Mouse (Mus musculus) MEL (cell line): ENCODE measurements around the gene Stmn1. TPM values are rescaled to one million over a fixed set of nuclear protein-coding genes. Genes with fewer than 3 reads are reported as not detected.

Experiments used
- DNase-seq: peaks from one replicate; pipeline ENCODE4 v3.0.0; 2011; ENCODE audit warnings: low read depth, low spot score
- H3K27ac ChIP-seq: 2 replicates; pipeline ENCODE4 v1.5.1; 2012; ENCODE audit warnings: low read depth, mild to moderate bottlenecking, control low read depth, low read length, moderate library complexity; ENCODE audit not compliant: control insufficient read depth
- H3K27me3 ChIP-seq, 2 experiments: fragments of 150-350 bp in 1 of 2; sonication (generic) in 1 of 2; 2 replicates each; pipeline ENCODE4 v1.6.1; 2012; ENCODE audit warnings: low read length in 2 of 2, mild to moderate bottlenecking in 2 of 2, improper control_type of control experiment in 1 of 2, moderate library complexity in 1 of 2; ENCODE audit not compliant: insufficient read depth in 2 of 2, control insufficient read depth in 1 of 2
- H3K36me3 ChIP-seq, 2 experiments: 2 replicates each; pipeline ENCODE4 v1.6.1; 2012 to 2014; ENCODE audit warnings: low read length in 2 of 2, improper control_type of control experiment in 1 of 2, inconsistent platforms in 1 of 2, mild to moderate bottlenecking in 1 of 2; ENCODE audit not compliant: insufficient read depth in 2 of 2, control insufficient read depth in 1 of 2
- H3K4me1 ChIP-seq, 2 experiments: fragments of 150-350 bp in 1 of 2; sonication (generic) in 1 of 2; 2 replicates each; pipeline ENCODE4 v1.6.1; 2012; ENCODE audit warnings: low read length in 2 of 2, improper control_type of control experiment in 1 of 2, mild to moderate bottlenecking in 1 of 2; ENCODE audit not compliant: insufficient read depth in 2 of 2, control insufficient read depth in 1 of 2
- H3K4me3 ChIP-seq, 2 experiments: fragments of 150-350 bp in 1 of 2; sonication (generic) in 1 of 2; 2 replicates each; pipeline ENCODE4 v1.5.1; 2012; ENCODE audit warnings: low read depth in 2 of 2, low read length in 2 of 2, mild to moderate bottlenecking in 2 of 2, moderate library complexity in 2 of 2, control low read depth in 1 of 2, improper control_type of control experiment in 1 of 2; ENCODE audit not compliant: control insufficient read depth in 1 of 2, insufficient read depth in 1 of 2
- H3K79me2 ChIP-seq: 2 replicates; pipeline ENCODE4 v1.6.1; 2012; ENCODE audit warnings: mild to moderate bottlenecking, low read length, moderate library complexity; ENCODE audit not compliant: control insufficient read depth, poor library complexity, insufficient read depth
- H3K9ac ChIP-seq: 2 replicates; pipeline ENCODE4 v1.6.1; 2012; ENCODE audit warnings: low read depth, mild to moderate bottlenecking, control low read depth, low read length, moderate library complexity; ENCODE audit not compliant: control insufficient read depth, poor library complexity, severe bottlenecking
- H3K9me3 ChIP-seq: fragments of 150-350 bp; sonication (generic); replicated peaks from 2 replicates; pipeline ENCODE4 v1.6.1; 2012; ENCODE audit warnings: mild to moderate bottlenecking, low read length, improper control_type of control experiment, moderate library complexity; ENCODE audit not compliant: insufficient read depth
- BHLHE40 ChIP-seq: IDR thresholded peaks from 2 replicates; pipeline ENCODE4 v1.6.1; 2012; ENCODE audit warnings: low read depth, mild to moderate bottlenecking, inconsistent platforms, low read length, improper control_type of control experiment, borderline replicate concordance
- CHD2 ChIP-seq: IDR thresholded peaks from 2 replicates; pipeline ENCODE4 v1.6.1; 2011; ENCODE audit warnings: low read length, improper control_type of control experiment
- E2F4 ChIP-seq: IDR thresholded peaks from 2 replicates; pipeline ENCODE4 v1.6.1; 2011; ENCODE audit warnings: low read depth, low read length, improper control_type of control experiment, borderline replicate concordance
- ETS1 ChIP-seq: IDR thresholded peaks from 2 replicates; pipeline ENCODE4 v1.6.1; 2012; ENCODE audit warnings: low read depth, mild to moderate bottlenecking, inconsistent platforms, low read length, improper control_type of control experiment, moderate library complexity
- HCFC1 ChIP-seq: IDR thresholded peaks from 2 replicates; pipeline ENCODE4 v1.6.1; 2012; ENCODE audit warnings: low read depth, mild to moderate bottlenecking, inconsistent platforms, low read length, improper control_type of control experiment, moderate library complexity
- JUND ChIP-seq: IDR thresholded peaks from 2 replicates; pipeline ENCODE4 v1.6.1; 2011; ENCODE audit warnings: low read depth, mild to moderate bottlenecking, improper control_type of control experiment, low read length
- MAFK ChIP-seq: IDR thresholded peaks from 2 replicates; pipeline ENCODE4 v1.6.1; 2011; ENCODE audit warnings: low read depth, mild to moderate bottlenecking, low read length, improper control_type of control experiment, borderline replicate concordance
- MAX ChIP-seq: IDR thresholded peaks from 2 replicates; pipeline ENCODE4 v1.6.1; 2011; ENCODE audit warnings: low read length, improper control_type of control experiment
- MXI1 ChIP-seq: IDR thresholded peaks from 2 replicates; pipeline ENCODE4 v1.6.1; 2011; ENCODE audit warnings: mild to moderate bottlenecking, low read depth, low read length, improper control_type of control experiment
- NELFE ChIP-seq: IDR thresholded peaks from 2 replicates; pipeline ENCODE4 v1.6.1; 2011; ENCODE audit warnings: low read depth, low read length, improper control_type of control experiment
- NRF1 ChIP-seq: IDR thresholded peaks from 2 replicates; pipeline ENCODE4 v1.6.1; 2014; ENCODE audit warnings: low read depth, mild to moderate bottlenecking, inconsistent platforms, low read length, improper control_type of control experiment, moderate library complexity; ENCODE audit not compliant: poor library complexity, insufficient read depth, severe bottlenecking
- POLR2A ChIP-seq, 2 experiments: IDR thresholded peaks; 2 replicates each; pipeline ENCODE4 v1.6.1; 2011 to 2012; ENCODE audit warnings: low read length in 2 of 2, mild to moderate bottlenecking in 2 of 2, control low read depth in 1 of 2, improper control_type of control experiment in 1 of 2, low read depth in 1 of 2, moderate library complexity in 1 of 2; ENCODE audit not compliant: control insufficient read depth in 1 of 2, insufficient read depth in 1 of 2, poor library complexity in 1 of 2
- POLR2AphosphoS2 ChIP-seq: IDR thresholded peaks from 2 replicates; pipeline ENCODE4 v1.6.1; 2011; ENCODE audit warnings: low read length, improper control_type of control experiment
- POLR2AphosphoS5 ChIP-seq: IDR thresholded peaks from 2 replicates; pipeline ENCODE4 v1.6.1; 2012; ENCODE audit warnings: low read depth, borderline replicate concordance, mild to moderate bottlenecking, inconsistent platforms, low read length, moderate library complexity, mixed read lengths
- SIN3A ChIP-seq: IDR thresholded peaks from 2 replicates; pipeline ENCODE4 v1.6.1; 2012; ENCODE audit warnings: low read length, improper control_type of control experiment, inconsistent platforms
- TBP ChIP-seq: IDR thresholded peaks from 2 replicates; pipeline ENCODE4 v1.8.0; 2011; ENCODE audit warnings: low read depth, low read length, improper control_type of control experiment
- UBTF ChIP-seq: IDR thresholded peaks from 2 replicates; pipeline ENCODE4 v1.6.1; 2012; ENCODE audit warnings: low read depth, mild to moderate bottlenecking, inconsistent platforms, low read length, improper control_type of control experiment, moderate library complexity, borderline replicate concordance; ENCODE audit not compliant: insufficient read depth
- USF1 ChIP-seq: IDR thresholded peaks from 2 replicates; pipeline ENCODE4 v1.6.1; 2014; ENCODE audit warnings: low read depth, mild to moderate bottlenecking, inconsistent platforms, low read length, improper control_type of control experiment, moderate library complexity
- USF2 ChIP-seq, 2 experiments: IDR thresholded peaks; 2 replicates each; pipeline ENCODE4 v1.6.1; 2011 to 2012; ENCODE audit warnings: improper control_type of control experiment in 2 of 2, low read length in 2 of 2, borderline replicate concordance in 1 of 2, inconsistent platforms in 1 of 2, low read depth in 1 of 2, mild to moderate bottlenecking in 1 of 2; ENCODE audit not compliant: insufficient read depth in 1 of 2
- ZC3H11A ChIP-seq: IDR thresholded peaks from 2 replicates; pipeline ENCODE4 v1.6.1; 2012; ENCODE audit warnings: low read depth, mild to moderate bottlenecking, inconsistent platforms, low read length, improper control_type of control experiment
- ZMIZ1 ChIP-seq: IDR thresholded peaks from 2 replicates; pipeline ENCODE4 v1.6.1; 2012; ENCODE audit warnings: low read depth, mild to moderate bottlenecking, inconsistent platforms, low read length, improper control_type of control experiment, moderate library complexity
- polyA plus RNA-seq, 2 experiments: library from polyadenylated mRNA; stranded (reverse) in 1 of 2; unstranded in 1 of 2; fragments of >175 nt in 1 of 2; fragments of >200 nt in 1 of 2; gene quantifications; 2 replicates each; pipeline versions ENCODE4 v1.2.1 to v1.2.4; 2012; ENCODE audit warnings: low replicate concordance in 2 of 2, low read depth in 1 of 2; ENCODE audit not compliant: insufficient read length in 2 of 2, insufficient read depth in 1 of 2, missing spikeins in 1 of 2
- total RNA-seq: library from RNA; depleted of rRNA; stranded (reverse); fragments of 300-350 nt; gene quantifications from 2 replicates; pipeline ENCODE4 v1.2.3, GENCODE M21; 2012; rRNA removed

Stmn1 gene
- total RNA-seq (200 and 214 TPM in 2 replicates), polyA plus RNA-seq (100 to 1,000 TPM in 1 of 2 experiments, not detected in 1; 350 TPM)

DNA sequence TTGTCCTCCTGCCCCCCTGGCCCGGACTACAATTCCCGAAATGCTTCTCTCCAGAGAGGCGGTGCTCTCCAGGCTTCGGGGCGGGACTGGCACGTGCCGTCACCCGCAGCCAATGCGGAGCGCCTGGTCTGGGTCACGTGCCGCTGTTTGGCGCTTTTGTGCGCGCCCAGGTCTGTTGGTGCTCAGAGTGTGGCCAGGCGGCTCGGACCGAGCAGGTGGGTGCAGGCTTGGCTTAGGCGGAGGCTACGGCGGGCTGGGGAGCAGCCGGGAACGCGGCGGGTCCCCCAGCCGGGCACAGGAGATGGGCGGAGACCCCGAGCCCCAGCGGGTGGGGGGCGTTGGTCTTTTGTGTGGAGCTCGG lies at the start of gene Stmn1:
TSS of gene Stmn1 (plus strand) at position 106 of the 361 bp plus-strand sequence.
- peak; percentile 69 for TF ChIP-seq SIN3A
- TF ChIP-seq POLR2AphosphoS2: peak; percentile 92
- no peak for TF ChIP-seq JUND
- peak; percentile 99 for TF ChIP-seq MAX
- TF ChIP-seq POLR2AphosphoS5: peak; percentile 69; the same call in 1 of the 2 replicates
- TF ChIP-seq ZC3H11A: no peak
- peak; percentile 80; the same call in 1 of the 2 replicates for TF ChIP-seq ZMIZ1
- peak; percentile 95 to 98 for TF ChIP-seq USF2 (IDR thresholded peaks at IDR 0.05; ENCODE audit: borderline replicate concordance in 1 of 2, insufficient read depth in 1 of 2, low read depth in 1 of 2, low read length in 2 of 2)
- TF ChIP-seq CHD2: no peak
- peak; percentile 46 for TF ChIP-seq MXI1
- TF ChIP-seq E2F4: peak; percentile 3; the same call in 1 of the 2 replicates
- peak; percentile 85 for TF ChIP-seq TBP
- no peak for TF ChIP-seq MAFK
- peak; percentile 98 for TF ChIP-seq USF1
- 0 out of 2 replicates have a peak, but pooled peaks have one; percentile 14 for TF ChIP-seq ETS1
- TF ChIP-seq HCFC1: peak; percentile 92
- TF ChIP-seq NELFE: peak; percentile 94
- TF ChIP-seq NRF1: peak; percentile 40; the same call in 1 of the 2 replicates
- peak; percentile 97 to 98 for TF ChIP-seq POLR2A (IDR thresholded peaks at IDR 0.05; ENCODE audit: control insufficient read depth in 1 of 2, insufficient read depth in 1 of 2, low read depth in 1 of 2, low read length in 2 of 2, poor library complexity in 1 of 2)
- peak; percentile 100 for TF ChIP-seq BHLHE40
- TF ChIP-seq UBTF: no peak
- H3K36me3 ChIP-seq: peaks cover 5 to 13% of the 10 kb centered on the region in 2 experiments; a peak in 3 of 4 replicates
- H3K4me3 ChIP-seq: peak within 1 kb of the TSS; percentile 74 to 85
- no peaks in the 10 kb centered on the region for H3K9me3 ChIP-seq
- peaks cover 0 to 8% of the 10 kb centered on the region in 2 experiments; a peak in 1 of 4 replicates for H3K4me1 ChIP-seq
- no peaks in the 10 kb centered on the region for H3K27me3 ChIP-seq
- H3K79me2 ChIP-seq: peaks cover 8% of the 10 kb centered on the region
- H3K9ac ChIP-seq: peak within 1 kb of the TSS; percentile 89
- peak; percentile 96 for DNase-seq
- peak within 1 kb of the TSS; percentile 78 for H3K27ac ChIP-seq
